Mouse (Mus musculus): ENCODE results near the gene Rock2. TPM values are rescaled to one million over a fixed set of nuclear protein-coding genes. Genes with fewer than 3 reads are reported as not detected.

Rock2 gene
- polyA plus RNA-seq, 1 experiment from 2014 or later: 14.4 TPM

GRCm38 (mm10) chr12:16893039-16893438 is 1.7 kb upstream of the Rock2 start:
- no peak for ATAC-seq (ENCODE audit: low FRiP score)
- H3K4me3 ChIP-seq (ENCODE audit: low read depth, low read length): no peak overlapping the region
- no peak for DNase-seq (ENCODE audit: low spot score, missing footprints)
- no peaks in the 10 kb centered on the region for H3K27me3 ChIP-seq (ENCODE audit: control insufficient read depth, insufficient read depth, low read length)
- no peak overlapping the region for H3K4me2 ChIP-seq
- no peak overlapping the region for H3K27ac ChIP-seq (ENCODE audit: low read depth, low read length)
- no peaks in the 10 kb centered on the region for H3K9me3 ChIP-seq (ENCODE audit: control insufficient read depth, low read length)
- H3K9ac ChIP-seq (ENCODE audit: low read length): no peak overlapping the region
- peaks cover 17% of the 10 kb centered on the region for H3K4me1 ChIP-seq (ENCODE audit: control insufficient read depth, insufficient read depth, low read length)
- H3K36me3 ChIP-seq (ENCODE audit: control insufficient read depth, insufficient read depth, low read length): no peaks in the 10 kb centered on the region
- WGBS: 76% methylated on average over 2 of the region's 2 CpGs

DNA sequence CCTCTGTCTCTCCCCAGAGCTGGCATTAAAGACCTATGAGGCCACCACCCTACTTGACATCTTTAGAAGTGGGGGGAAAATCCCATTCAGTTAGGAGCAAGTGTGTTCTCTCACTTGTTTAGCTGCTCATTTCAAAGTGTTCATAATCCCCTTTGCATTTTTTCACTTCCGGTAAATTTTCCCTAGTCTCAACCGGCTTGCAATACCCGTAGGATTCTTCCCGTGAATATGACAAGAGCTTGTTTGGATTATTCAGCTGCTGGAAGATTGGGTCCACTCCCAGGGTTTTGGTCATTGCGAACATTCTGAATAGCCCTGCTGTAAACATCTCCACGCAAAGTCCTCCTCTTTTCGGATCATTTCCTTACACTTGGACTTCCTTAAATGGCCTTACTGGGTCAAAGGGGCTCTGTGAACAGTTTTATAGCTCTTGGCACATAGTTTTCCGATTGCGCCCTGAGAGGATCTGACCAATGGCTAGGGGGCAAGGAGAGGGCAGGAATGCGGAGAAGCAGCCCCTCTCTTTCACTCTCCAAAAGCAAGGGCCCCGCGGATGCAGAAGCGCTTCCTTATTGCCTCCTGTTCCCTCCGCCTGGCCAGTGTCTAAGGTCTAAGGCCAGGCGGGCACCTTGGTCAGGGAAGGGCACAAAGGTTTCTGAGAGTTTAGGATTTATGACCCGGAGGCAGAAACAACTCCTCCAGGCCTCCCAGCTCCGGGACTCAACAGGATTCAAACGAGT is 869 bp upstream of the Rock2 start:
- Histone ChIP-seq H3K4me1 (ENCODE audit: control insufficient read depth, insufficient read depth, low read length) (peaks cover 17% of the 10 kb centered on the region), H3K4me3 (ENCODE audit: low read depth, low read length) (peak overlapping the region; percentile 77), H3K27me3 (ENCODE audit: control insufficient read depth, insufficient read depth, low read length) (no peaks in the 10 kb centered on the region), H3K9ac (ENCODE audit: low read length) (peak overlapping the region; percentile 89), H3K27ac (ENCODE audit: low read depth, low read length) (peak overlapping the region; percentile 93), H3K9me3 (ENCODE audit: control insufficient read depth, low read length) (no peaks in the 10 kb centered on the region), H3K36me3 (ENCODE audit: control insufficient read depth, insufficient read depth, low read length) (no peaks in the 10 kb centered on the region), H3K4me2 (peak overlapping the region; percentile 53)
- no peak for ATAC-seq (ENCODE audit: low FRiP score)
- WGBS: 3% methylated on average over 18 of the region's 18 CpGs
- peak; percentile 92 for DNase-seq (ENCODE audit: low spot score, missing footprints)

GRCm38 (mm10) chr12:16895221-16895928 is 680 bp downstream of the Rock2 start:
- peaks cover 17% of the 10 kb centered on the region for H3K4me1 ChIP-seq (ENCODE audit: control insufficient read depth, insufficient read depth, low read length)
- peak; percentile 59 for ATAC-seq (ENCODE audit: low FRiP score)
- no peaks in the 10 kb centered on the region for H3K36me3 ChIP-seq (ENCODE audit: control insufficient read depth, insufficient read depth, low read length)
- H3K27ac ChIP-seq (ENCODE audit: low read depth, low read length): peak overlapping the region; percentile 93
- H3K27me3 ChIP-seq (ENCODE audit: control insufficient read depth, insufficient read depth, low read length): no peaks in the 10 kb centered on the region
- peak overlapping the region; percentile 77 for H3K4me3 ChIP-seq (ENCODE audit: low read depth, low read length)
- H3K9me3 ChIP-seq (ENCODE audit: control insufficient read depth, low read length): no peaks in the 10 kb centered on the region
- H3K9ac ChIP-seq (ENCODE audit: low read length): peak overlapping the region; percentile 89
- under 1% methylated on average over 40 of the region's 41 CpGs for WGBS
- DNase-seq (ENCODE audit: low spot score, missing footprints): peak; percentile 93
- H3K4me2 ChIP-seq: peak overlapping the region; percentile 53

DNA sequence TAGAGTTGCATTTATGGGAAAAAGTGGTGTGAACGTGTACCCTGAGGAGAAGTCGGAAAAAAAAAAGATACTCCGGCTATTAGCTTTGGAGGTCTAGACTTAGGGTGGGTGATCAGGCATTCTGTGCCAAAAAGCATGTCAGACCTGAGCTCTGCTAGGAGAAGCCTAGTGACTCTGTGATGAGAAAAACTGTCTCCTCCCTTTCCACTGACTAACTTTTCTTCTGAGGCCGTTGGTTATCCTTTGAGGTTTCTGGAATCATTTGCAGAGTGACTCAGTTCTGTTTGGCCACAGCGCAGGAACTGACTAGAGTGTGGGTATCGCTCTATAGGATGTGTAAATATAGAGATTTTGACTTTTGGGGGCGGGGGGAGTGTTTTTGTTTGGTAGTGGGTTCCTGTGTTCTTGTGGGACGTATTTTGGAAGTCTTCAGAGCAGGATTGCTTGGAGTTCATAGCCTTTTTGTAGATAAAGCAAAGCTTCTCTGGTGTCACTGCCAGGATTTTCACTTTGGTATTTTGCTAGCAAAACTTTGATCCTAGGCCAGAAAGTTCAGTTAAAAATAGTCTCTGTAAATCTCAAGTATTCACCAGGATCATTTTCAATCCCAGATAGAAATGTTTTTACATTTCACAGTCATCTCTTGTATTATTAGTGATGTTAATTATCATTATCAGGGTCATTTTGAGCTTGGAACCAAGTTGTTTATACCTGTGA is 1.5 kb downstream of the Rock2 start:
- 22% methylated on average over 8 of the region's 8 CpGs for WGBS
- peak overlapping the region; percentile 89 for H3K9ac ChIP-seq (ENCODE audit: low read length)
- peak overlapping the region; percentile 53 for H3K4me2 ChIP-seq
- ATAC-seq (ENCODE audit: low FRiP score): no peak
- no peaks in the 10 kb centered on the region for H3K36me3 ChIP-seq (ENCODE audit: control insufficient read depth, insufficient read depth, low read length)
- no peaks in the 10 kb centered on the region for H3K9me3 ChIP-seq (ENCODE audit: control insufficient read depth, low read length)
- no peak for DNase-seq (ENCODE audit: low spot score, missing footprints)
- H3K27ac ChIP-seq (ENCODE audit: low read depth, low read length): no peak overlapping the region
- H3K4me1 ChIP-seq (ENCODE audit: control insufficient read depth, insufficient read depth, low read length): peaks cover 17% of the 10 kb centered on the region
- H3K27me3 ChIP-seq (ENCODE audit: control insufficient read depth, insufficient read depth, low read length): no peaks in the 10 kb centered on the region
- peak overlapping the region; percentile 77 for H3K4me3 ChIP-seq (ENCODE audit: low read depth, low read length)

DNA sequence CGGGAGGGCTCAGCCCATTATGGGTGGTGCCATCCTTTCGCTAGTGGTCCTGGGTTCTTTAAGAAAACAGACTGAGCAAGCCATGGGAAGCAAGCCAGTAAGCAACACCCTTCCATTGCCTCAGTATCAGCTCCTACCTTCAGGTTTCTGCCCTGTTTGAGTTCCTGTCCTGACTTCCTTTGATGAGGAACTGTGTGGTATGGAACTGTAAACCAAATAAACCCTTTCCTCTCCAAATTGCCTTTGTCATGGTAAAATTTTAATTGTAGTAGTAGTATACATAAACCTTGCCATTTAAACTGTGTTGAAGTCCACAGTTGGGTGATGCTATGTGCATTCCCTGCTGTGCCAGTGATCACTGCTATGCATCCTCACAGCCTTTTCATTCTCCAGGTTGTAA is 2.5 kb downstream of the Rock2 start:
- 76% methylated on average over 2 of the region's 2 CpGs for WGBS
- Histone ChIP-seq H3K9me3 (ENCODE audit: control insufficient read depth, low read length) (no peaks in the 10 kb centered on the region), H3K27ac (ENCODE audit: low read depth, low read length) (no peak overlapping the region), H3K4me3 (ENCODE audit: low read depth, low read length) (no peak overlapping the region), H3K27me3 (ENCODE audit: control insufficient read depth, insufficient read depth, low read length) (no peaks in the 10 kb centered on the region), H3K9ac (ENCODE audit: low read length) (no peak overlapping the region), H3K4me1 (ENCODE audit: control insufficient read depth, insufficient read depth, low read length) (peaks cover 17% of the 10 kb centered on the region), H3K4me2 (peak overlapping the region; percentile 6; the same call in 1 of the 2 replicates), H3K36me3 (ENCODE audit: control insufficient read depth, insufficient read depth, low read length) (no peaks in the 10 kb centered on the region)
- peak; percentile 54 for DNase-seq (ENCODE audit: low spot score, missing footprints)
- ATAC-seq (ENCODE audit: low FRiP score): no peak

DNA sequence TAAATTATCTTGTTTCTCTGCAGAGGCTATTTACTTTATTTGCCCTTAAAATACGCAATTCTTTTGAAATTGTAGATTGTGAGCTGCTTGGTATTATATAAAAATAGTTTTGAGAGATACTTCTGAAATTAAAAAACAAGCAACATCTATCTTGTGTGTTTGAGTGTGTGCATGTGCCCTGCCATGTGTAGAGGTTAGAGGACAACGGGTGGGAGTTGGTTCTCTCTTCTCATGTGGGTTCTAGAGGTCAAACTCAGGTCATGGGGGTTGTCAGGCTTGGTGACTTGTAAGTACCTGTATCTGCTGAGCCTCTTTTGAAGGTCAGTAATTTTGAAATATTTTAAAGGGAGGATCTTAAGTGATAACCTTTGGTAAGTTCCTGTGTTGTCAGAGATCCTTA is 3.5 kb downstream of the Rock2 start:
- Histone ChIP-seq H3K9me3 (ENCODE audit: control insufficient read depth, low read length) (no peaks in the 10 kb centered on the region), H3K4me1 (ENCODE audit: control insufficient read depth, insufficient read depth, low read length) (peaks cover 17% of the 10 kb centered on the region), H3K4me3 (ENCODE audit: low read depth, low read length) (no peak overlapping the region), H3K4me2 (no peak overlapping the region), H3K9ac (ENCODE audit: low read length) (no peak overlapping the region), H3K27me3 (ENCODE audit: control insufficient read depth, insufficient read depth, low read length) (no peaks in the 10 kb centered on the region), H3K36me3 (ENCODE audit: control insufficient read depth, insufficient read depth, low read length) (no peaks in the 10 kb centered on the region), H3K27ac (ENCODE audit: low read depth, low read length) (no peak overlapping the region)
- WGBS: 63% methylated on average over 2 of the region's 2 CpGs
- DNase-seq (ENCODE audit: low spot score, missing footprints): peak; percentile 31
- no peak for ATAC-seq (ENCODE audit: low FRiP score)

DNA sequence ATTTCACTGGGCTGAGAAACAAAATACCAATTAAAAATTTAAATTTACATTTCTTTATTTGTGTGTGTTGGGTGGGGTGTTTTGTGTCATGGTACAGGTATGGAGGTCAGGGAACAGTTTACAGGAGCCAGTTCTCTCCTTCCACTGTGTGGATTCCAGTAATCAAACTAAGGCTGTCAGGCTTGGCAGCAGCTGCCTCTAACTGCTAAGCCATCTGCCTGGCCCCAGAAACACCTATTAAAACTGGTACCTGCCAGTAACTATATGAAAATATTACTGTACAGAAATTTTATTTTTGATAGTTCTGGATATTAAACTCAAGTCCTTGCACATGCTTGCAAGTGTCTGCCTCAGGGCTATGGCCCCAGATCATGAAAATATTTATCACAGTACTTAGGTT is 4.1 kb downstream of the Rock2 start:
- Histone ChIP-seq H3K9ac (ENCODE audit: low read length) (no peak overlapping the region), H3K36me3 (ENCODE audit: control insufficient read depth, insufficient read depth, low read length) (no peaks in the 10 kb centered on the region), H3K27me3 (ENCODE audit: control insufficient read depth, insufficient read depth, low read length) (no peaks in the 10 kb centered on the region), H3K4me3 (ENCODE audit: low read depth, low read length) (no peak overlapping the region), H3K4me1 (ENCODE audit: control insufficient read depth, insufficient read depth, low read length) (peaks cover 15% of the 10 kb centered on the region), H3K9me3 (ENCODE audit: control insufficient read depth, low read length) (no peaks in the 10 kb centered on the region), H3K4me2 (no peak overlapping the region), H3K27ac (ENCODE audit: low read depth, low read length) (no peak overlapping the region)
- DNase-seq (ENCODE audit: low spot score, missing footprints) (no peak), ATAC-seq (ENCODE audit: low FRiP score) (no peak)

DNA sequence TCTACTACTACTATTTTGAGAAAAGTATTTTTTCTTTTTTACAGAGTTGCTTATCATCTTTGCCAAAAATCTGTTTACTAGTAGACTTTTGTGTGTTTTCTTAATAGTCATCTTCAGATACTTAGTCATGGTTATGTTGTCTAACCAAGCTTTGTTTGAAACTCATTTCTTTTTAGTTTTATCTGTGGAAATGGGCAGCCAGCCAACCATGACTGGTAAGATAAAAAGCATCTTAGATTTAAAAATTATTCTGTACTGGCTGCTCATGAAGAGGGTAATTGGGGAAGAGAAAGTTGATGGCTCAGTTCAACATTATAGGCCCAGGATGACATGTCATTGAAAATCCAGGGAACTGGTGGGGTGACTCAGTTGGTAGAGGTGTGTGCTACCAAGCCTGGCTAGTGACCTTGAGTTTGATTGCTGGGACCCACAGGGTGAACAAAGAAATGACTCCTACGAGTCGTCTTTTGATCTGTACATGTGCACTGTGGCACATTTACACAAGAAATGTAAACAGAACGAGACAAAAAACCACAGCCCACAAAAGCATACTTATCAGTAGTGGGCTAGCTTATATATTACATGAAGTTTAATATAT is 6.0 kb downstream of the Rock2 start:
- Histone ChIP-seq H3K4me2 (no peak overlapping the region), H3K9me3 (ENCODE audit: control insufficient read depth, low read length) (no peaks in the 10 kb centered on the region), H3K9ac (ENCODE audit: low read length) (no peak overlapping the region), H3K36me3 (ENCODE audit: control insufficient read depth, insufficient read depth, low read length) (no peaks in the 10 kb centered on the region), H3K27ac (ENCODE audit: low read depth, low read length) (no peak overlapping the region), H3K4me1 (ENCODE audit: control insufficient read depth, insufficient read depth, low read length) (peaks cover 9% of the 10 kb centered on the region; the same call in 1 of the 2 replicates), H3K27me3 (ENCODE audit: control insufficient read depth, insufficient read depth, low read length) (no peaks in the 10 kb centered on the region), H3K4me3 (ENCODE audit: low read depth, low read length) (no peak overlapping the region)
- ATAC-seq (ENCODE audit: low FRiP score) (no peak), DNase-seq (ENCODE audit: low spot score, missing footprints) (no peak)
- 64% methylated on average over 3 of the region's 3 CpGs for WGBS

Data from midbrain, embryonic 11.5 days (tissue).